Mouse (Mus musculus): ENCODE results near the gene C4bp.
"Not testable (repeated sequence)": the region's sequence is repeated elsewhere in the genome, so short reads cannot be mapped to it uniquely, and the experiment has no call there.

The C4bp gene

DNA sequence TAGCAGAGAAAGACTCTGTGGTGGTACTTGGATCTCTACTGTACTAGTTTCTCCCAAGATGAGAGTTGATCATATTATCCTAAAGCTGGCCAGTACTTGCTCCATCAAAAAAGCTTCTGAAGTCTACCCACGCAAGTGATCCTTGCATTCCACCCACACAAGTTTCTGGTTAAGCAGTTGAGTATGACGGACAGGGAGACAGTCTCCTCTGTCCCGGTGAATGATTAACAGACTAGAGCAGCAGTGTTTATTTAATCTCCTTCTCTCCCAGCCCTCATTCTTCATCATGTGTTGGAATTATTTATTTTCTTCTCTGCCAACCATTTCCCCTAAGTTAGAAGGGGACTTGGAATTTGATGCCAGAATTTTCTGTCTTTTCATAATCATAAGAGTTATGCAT, at the start of gene C4bp:
Gene C4bp, minus strand, starts transcription at position 179 of the 400 bp plus-strand sequence.
- DNase-seq = no peak

- DNase-seq = no peak
Measured at GRCm38 (mm10) chr1:130710283-130711080, 49.0 kb upstream of the C4bp start.

DNA sequence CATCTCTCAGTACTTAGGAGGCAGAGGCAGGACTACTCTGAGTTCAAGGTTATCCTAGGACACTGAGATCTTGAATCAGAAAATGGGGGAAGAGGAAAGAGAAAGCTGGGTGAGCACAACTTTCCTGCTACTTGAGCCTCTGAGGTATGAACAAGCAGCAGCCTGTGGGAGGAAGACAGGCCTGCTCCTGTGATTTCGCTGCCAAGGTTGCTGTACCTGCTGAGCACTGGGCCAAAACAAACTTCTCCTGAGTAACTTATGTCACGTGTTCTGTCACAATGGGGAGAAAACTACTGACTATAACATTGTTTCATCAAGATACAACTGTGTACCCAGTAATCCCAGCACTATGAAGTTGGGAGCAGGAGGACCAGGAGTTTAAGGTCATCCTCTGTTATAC, 42.2 kb upstream of the C4bp start:
- no peak for DNase-seq

- DNase-seq = no peak
Measured at GRCm38 (mm10) chr1:130701976-130702375, 40.5 kb upstream of the C4bp start.

DNA sequence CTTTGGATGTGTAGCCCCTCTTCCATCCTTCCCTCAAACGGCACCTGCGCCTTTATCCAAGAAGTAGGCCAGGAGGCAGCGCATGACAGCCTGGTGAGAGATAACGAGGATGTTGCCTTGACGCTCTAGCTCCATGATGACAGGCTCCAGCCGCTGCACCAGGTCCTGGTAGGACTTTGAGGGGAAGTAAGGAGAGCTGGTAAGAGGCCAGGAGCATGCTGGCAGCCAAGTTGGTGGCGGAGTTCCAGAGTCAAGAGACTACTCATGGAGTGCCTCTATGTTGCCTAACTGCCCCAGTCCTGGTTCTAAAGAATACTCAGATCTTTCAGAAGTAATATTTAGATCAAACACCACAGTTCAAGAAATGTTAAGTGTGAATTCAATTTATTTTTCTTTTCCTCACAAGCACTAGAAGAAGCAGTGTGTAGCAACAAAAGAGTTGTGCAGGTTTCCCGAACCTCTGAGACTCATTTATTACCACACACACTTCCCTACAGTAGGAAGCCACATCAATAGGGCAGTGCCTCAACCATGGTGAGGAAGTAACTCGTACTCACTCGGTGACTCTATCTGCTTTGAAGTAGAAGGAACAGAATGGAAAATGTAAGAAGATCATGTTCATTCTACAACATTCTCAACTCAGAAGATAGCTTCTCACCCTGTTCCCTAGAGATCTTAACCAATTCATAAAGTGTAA, 38.7 kb upstream of the C4bp start:
- DNase-seq = no peak

DNA sequence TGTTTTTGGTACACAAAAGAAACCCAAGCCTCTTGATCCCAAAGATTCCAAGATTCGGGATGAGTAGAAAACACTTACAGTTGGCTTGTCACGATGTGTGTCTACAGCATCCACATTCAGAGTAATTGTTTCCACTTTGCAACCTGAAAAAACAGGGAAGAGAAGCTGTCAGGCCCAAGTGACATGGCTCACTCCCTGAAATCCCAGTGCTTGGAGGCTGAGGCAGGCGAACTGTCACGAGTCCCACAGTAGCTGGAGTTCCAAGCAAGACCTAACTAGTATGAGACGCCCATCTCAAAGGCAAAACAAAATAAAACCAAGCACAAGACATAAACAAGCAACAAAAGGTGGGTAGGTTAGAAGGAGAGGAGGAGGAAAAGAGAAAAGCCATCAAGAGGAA, 37.2 kb upstream of the C4bp start:
- no peak for DNase-seq

- no peak for DNase-seq
Measured at GRCm38 (mm10) chr1:130683905-130684304, 22.5 kb upstream of the C4bp start.

- no peak for DNase-seq
Measured at GRCm38 (mm10) chr1:130681656-130682413, 20.4 kb upstream of the C4bp start.

DNA sequence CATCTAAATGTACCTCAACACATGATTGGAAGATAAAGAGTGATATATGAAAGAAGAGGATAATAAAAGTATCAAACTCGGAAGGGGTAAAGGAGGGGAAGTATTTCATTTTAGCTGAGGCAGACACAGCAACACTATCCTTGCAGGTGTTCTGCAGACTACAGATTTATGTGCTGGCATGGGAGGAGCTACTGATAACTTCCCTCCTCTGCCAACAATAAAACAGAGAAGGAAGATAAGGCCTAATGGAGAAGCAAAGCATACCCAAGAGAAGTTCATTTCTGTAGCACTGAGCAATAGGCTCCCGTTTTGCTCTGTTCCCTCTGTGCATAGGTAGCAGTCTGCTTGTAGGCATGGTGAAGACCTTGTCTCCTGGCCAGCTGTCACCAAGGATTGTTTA, 19.6 kb upstream of the C4bp start:
- no peak for DNase-seq

DNA sequence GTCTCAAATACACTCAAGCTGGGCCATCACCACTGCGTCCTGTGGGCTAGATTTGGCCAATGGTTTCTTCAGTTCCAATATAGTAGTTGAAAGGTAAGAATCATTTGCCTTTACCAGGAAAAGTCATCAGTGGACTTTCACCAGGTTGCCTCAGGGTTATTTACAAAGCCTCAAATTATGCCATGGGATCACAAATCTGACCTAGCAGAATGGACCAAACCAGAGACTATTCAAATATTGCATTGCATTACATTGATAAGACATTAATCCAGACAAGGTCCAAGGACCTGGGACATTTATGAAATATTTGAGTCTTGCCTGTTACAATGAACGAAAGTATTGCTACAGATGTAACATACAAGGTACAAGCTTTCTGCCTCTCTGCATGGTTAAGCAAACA, 17.1 kb upstream of the C4bp start:
- DNase-seq = no peak

GRCm38 (mm10) chr1:130663576-130663975, 2.1 kb upstream of the C4bp start:
- DNase-seq = not testable (repeated sequence)

DNA sequence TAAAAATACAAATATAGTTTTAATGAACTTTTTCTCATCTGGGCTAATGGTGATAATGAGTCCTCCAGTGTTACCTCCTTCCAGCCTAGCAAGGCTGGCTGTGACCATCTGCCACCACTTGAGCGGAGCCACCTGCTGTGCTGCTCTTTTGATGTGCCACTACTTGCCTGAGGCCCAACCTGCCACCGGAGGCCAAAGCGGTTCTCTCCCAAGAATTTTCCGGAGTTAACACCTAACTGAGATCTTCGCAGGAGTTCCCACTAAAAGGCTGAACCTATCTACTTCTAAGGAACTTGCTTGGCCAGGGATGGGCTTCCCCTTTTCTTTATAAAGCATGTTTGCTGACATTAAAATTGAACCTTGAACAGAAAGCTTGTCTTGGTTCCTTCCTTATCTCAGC, 1.8 kb downstream of the C4bp start:
- DNase-seq = not testable (repeated sequence)

- DNase-seq = no peak
Measured at GRCm38 (mm10) chr1:130644103-130644502, 17.3 kb downstream of the C4bp start.

DNA sequence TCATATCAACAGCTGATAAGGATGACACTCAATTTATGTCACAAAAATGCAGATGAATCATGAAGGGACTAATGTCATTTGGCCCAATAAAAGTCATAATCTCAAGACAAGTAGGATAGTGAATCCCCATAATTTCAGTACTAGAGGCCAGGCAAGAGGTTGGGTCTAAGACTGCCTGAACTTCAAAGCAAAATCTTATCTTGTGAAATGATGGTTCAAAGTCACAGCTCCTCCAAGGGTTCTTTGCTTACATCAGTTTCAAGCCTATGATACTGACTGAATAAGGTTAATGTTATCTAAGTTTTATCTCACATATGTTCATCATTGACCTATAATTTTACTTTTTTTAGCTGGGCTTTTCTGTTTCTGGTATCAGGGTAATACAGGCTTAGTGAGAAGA, 20.5 kb downstream of the C4bp start:
- no peak for DNase-seq

GRCm38 (mm10) chr1:130633761-130634410, 27.5 kb downstream of the C4bp start:
- peak; percentile 68 for DNase-seq

- DNase-seq = no peak
Measured at GRCm38 (mm10) chr1:130633316-130633715, 28.1 kb downstream of the C4bp start.

DNA sequence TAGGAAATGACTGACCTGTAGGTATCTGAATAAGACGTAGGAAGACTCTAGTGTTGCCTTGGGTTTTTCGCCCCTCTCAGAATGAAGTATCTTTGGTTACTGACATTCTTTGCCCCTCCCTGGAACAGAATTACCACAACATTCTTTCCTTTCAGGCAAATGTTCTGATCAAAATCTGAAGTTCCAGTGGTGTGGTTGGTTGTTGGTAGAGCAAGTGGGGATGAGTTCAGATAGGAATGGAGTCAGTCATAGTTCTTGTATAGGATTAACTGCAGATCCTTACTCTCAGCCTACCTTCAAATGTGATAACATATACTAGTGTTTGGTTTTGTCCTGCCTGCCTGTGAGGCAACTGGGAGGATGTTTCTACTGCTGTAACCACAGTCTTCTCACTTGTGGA, 31.9 kb downstream of the C4bp start, which contains the start of gene Zp3r:
Gene Zp3r, minus strand, starts transcription at position 101 of the 400 bp plus-strand sequence.
- DNase-seq = no peak

GRCm38 (mm10) chr1:130596291-130596690, 65.1 kb downstream of the C4bp start:
- no peak for DNase-seq

DNA sequence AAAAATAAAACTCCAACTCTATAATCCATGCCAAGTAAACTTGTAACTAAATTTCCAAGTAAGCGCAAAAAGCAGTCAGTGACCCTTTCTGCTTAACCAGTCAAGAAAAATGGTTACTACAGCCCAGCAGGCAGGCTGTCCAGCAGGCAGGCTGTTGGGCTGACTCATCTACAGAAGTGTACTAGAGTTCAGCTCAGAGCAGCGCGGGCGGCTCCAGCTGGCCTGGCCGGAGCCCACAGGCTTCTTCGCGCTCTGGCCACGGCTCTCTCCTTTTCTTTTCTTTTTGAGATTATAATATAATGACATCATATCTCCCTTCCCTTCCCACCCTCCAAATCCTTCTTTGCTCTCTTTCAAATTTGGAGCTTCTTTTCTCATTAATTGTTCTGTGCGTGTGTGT, 72.8 kb downstream of the C4bp start:
- no peak for DNase-seq

Measured in liver (tissue).